Mouse (Mus musculus): ENCODE data around the gene Otub2.
"Not testable (repeated sequence)": the region's sequence is repeated elsewhere in the genome, so short reads cannot be mapped to it uniquely, and the experiment has no call there.

Gene Otub2

GRCm38 (mm10) chr12:103443524-103443923 lies 55.0 kb downstream of the Otub2 start, which contains the start of gene Ifi27l2a:
Ifi27l2a (minus strand) TSS chr12:103443680.
- DNase-seq (ENCODE audit: low spot score in 2 of 2), result no peak

GRCm38 (mm10) chr12:103444261-103444660 lies 55.8 kb downstream of the Otub2 start:
- not testable (repeated sequence) for DNase-seq (ENCODE audit: low spot score in 2 of 2)

GRCm38 (mm10) chr12:103445060-103445459 lies 56.6 kb downstream of the Otub2 start:
- no peak for DNase-seq (ENCODE audit: low spot score in 2 of 2)

- no peak for DNase-seq (ENCODE audit: low spot score in 2 of 2)
These were observed 64.9 kb downstream of the Otub2 start for GRCm38 (mm10) chr12:103453361-103453760.

All from urinary bladder, adult 18-20 months (tissue).